Mouse (Mus musculus) liver, embryonic 11.5 days (tissue): ENCODE data around the gene Apol11b. TPM values are rescaled to one million over a fixed set of nuclear protein-coding genes. Genes with fewer than 3 reads are reported as not detected.
"Not testable (repeated sequence)": the region's sequence is repeated elsewhere in the genome, so short reads cannot be mapped to it uniquely, and the experiment has no call there.

ENCODE experiments used
- ATAC-seq: fragments of 200-750 bp; cut with Nextera tagmentation; replicated peaks from 2 replicates; pipeline ENCODE4 v1.8.0; 2017; ENCODE audit warnings: moderate number of reproducible peaks, mild to moderate bottlenecking, moderate TSS enrichment, moderate library complexity; ENCODE audit not compliant: low FRiP score
- DNase-seq: peaks from one replicate; pipeline ENCODE4 v3.0.0-alpha.2; 2017; ENCODE audit warnings: low spot score
- H3K27ac ChIP-seq: fragments of 300-500 bp; sonication (generic); 2 replicates; pipeline ENCODE4 v1.5.1; 2014; ENCODE audit warnings: mild to moderate bottlenecking, low read depth, low read length, control low read depth
- H3K27me3 ChIP-seq: fragments of 300-500 bp; sonication (generic); replicated peaks from 2 replicates; pipeline ENCODE4 v1.6.1; 2014; ENCODE audit warnings: low read length, mixed read lengths; ENCODE audit not compliant: control insufficient read depth, insufficient read depth
- H3K36me3 ChIP-seq: fragments of 300-500 bp; sonication (generic); 2 replicates; pipeline ENCODE4 v1.6.1; 2014; ENCODE audit warnings: mild to moderate bottlenecking, low read length, moderate library complexity, mixed read lengths; ENCODE audit not compliant: control insufficient read depth, insufficient read depth
- H3K4me1 ChIP-seq: fragments of 300-500 bp; sonication (generic); replicated peaks from 2 replicates; pipeline ENCODE4 v1.6.1; 2014; ENCODE audit warnings: low read length, mixed read lengths; ENCODE audit not compliant: control insufficient read depth, insufficient read depth
- H3K4me2 ChIP-seq: fragments of 300-500 bp; sonication (generic); 2 replicates; pipeline ENCODE4 v1.6.1; 2014; ENCODE audit warnings: mild to moderate bottlenecking, control low read depth, moderate library complexity
- H3K4me3 ChIP-seq: fragments of 300-500 bp; sonication (generic); 2 replicates; pipeline ENCODE4 v1.5.1; 2014; ENCODE audit warnings: low read depth, low read length, control low read depth
- H3K9ac ChIP-seq: fragments of 300-500 bp; sonication (generic); 2 replicates; pipeline ENCODE4 v1.6.1; 2014; ENCODE audit warnings: low read depth, low read length, control low read depth
- H3K9me3 ChIP-seq: fragments of 300-500 bp; sonication (generic); 2 replicates; pipeline ENCODE4 v1.6.1; 2016; ENCODE audit warnings: low read length, inconsistent platforms, mixed read lengths; ENCODE audit not compliant: control insufficient read depth
- WGBS: fragments of 180-500 bp; shearing (Covaris S2); extraction: QIAGEN DNeasy Blood & Tissue Kit; methylation state at CpG from one replicate; pipeline ENCODE4 v1.1.7; 2014; 5-methylcytosine and 5-hydroxymethylcytosine counted together
- polyA plus RNA-seq: library from polyadenylated mRNA; unstranded; fragments of >200 nt; fragmentation: Nextera tagmentation; extraction: Ambion mirVana; gene quantifications from 2 replicates; pipeline ENCODE4 v1.2.1, GENCODE M21; 2014

The Apol11b gene
- polyA plus RNA-seq, 1 experiment from 2014 or later, result 0.41 TPM

GRCm38 (mm10) chr15:77626471-77626870 is 16.6 kb downstream of the Apol11b start:
- not testable (repeated sequence) for H3K27ac ChIP-seq, H3K36me3 ChIP-seq, H3K4me2 ChIP-seq, H3K4me3 ChIP-seq, ATAC-seq, H3K27me3 ChIP-seq, H3K9ac ChIP-seq, H3K4me1 ChIP-seq, H3K9me3 ChIP-seq, DNase-seq
- 71% methylated on average over 4 of the region's 4 CpGs for WGBS

GRCm38 (mm10) chr15:77624710-77625109 is 18.4 kb downstream of the Apol11b start:
- WGBS, result 68% methylated on average over 1 of the region's 1 CpGs
- Histone ChIP-seq H3K4me3 (no peak overlapping the region), H3K27me3 (no peaks in the 10 kb centered on the region), H3K36me3 (no peaks in the 10 kb centered on the region), H3K27ac (no peak overlapping the region), H3K9ac (no peak overlapping the region), H3K4me2 (no peak overlapping the region), H3K4me1 (no peaks in the 10 kb centered on the region), H3K9me3 (no peaks in the 10 kb centered on the region)
- no peak for ATAC-seq
- no peak for DNase-seq

GRCm38 (mm10) chr15:77606069-77606468 is 37.0 kb downstream of the Apol11b start:
- no peak overlapping the region for H3K27ac ChIP-seq
- no peaks in the 10 kb centered on the region for H3K4me1 ChIP-seq
- H3K4me3 ChIP-seq, result no peak overlapping the region
- no peak overlapping the region for H3K4me2 ChIP-seq
- H3K9me3 ChIP-seq, result no peaks in the 10 kb centered on the region
- H3K27me3 ChIP-seq, result no peaks in the 10 kb centered on the region
- DNase-seq (no peak), ATAC-seq (no peak)
- 86% methylated on average over 3 of the region's 3 CpGs for WGBS
- H3K9ac ChIP-seq, result no peak overlapping the region
- no peaks in the 10 kb centered on the region for H3K36me3 ChIP-seq

- Histone ChIP-seq H3K27ac (no peak within 1 kb of the TSS), H3K27me3 (no peaks in the 10 kb centered on the region), H3K4me2 (no peak within 1 kb of the TSS), H3K4me1 (no peaks in the 10 kb centered on the region), H3K9ac (no peak within 1 kb of the TSS), H3K9me3 (no peaks in the 10 kb centered on the region), H3K36me3 (no peaks in the 10 kb centered on the region), H3K4me3 (no peak within 1 kb of the TSS)
- ATAC-seq, result no peak
- WGBS, result 89% methylated on average over 1 of the region's 1 CpGs
- no peak for DNase-seq
These were observed 44.1 kb downstream of the Apol11b start, which contains the start of gene Gm36245 for GRCm38 (mm10) chr15:77598958-77599357. TSS of gene Gm36245 (plus strand) at chr15:77599258.

GRCm38 (mm10) chr15:77598429-77598828 is 44.7 kb downstream of the Apol11b start:
- Histone ChIP-seq H3K4me2 (no peak overlapping the region), H3K27ac (no peak overlapping the region), H3K4me3 (no peak overlapping the region), H3K4me1 (no peaks in the 10 kb centered on the region), H3K36me3 (no peaks in the 10 kb centered on the region), H3K9me3 (no peaks in the 10 kb centered on the region), H3K27me3 (no peaks in the 10 kb centered on the region), H3K9ac (no peak overlapping the region)
- no peak for DNase-seq
- ATAC-seq, result no peak
- 44% methylated on average over 3 of the region's 3 CpGs for WGBS

GRCm38 (mm10) chr15:77595961-77596360 is 47.1 kb downstream of the Apol11b start, which contains the start of gene Apol10b:
TSS of gene Apol10b (minus strand) at chr15:77596125.
- H3K4me1 ChIP-seq, result no peaks in the 10 kb centered on the region
- H3K27ac ChIP-seq, result no peak within 1 kb of the TSS
- H3K4me3 ChIP-seq, result no peak within 1 kb of the TSS
- no peaks in the 10 kb centered on the region for H3K27me3 ChIP-seq
- no peak for ATAC-seq
- H3K36me3 ChIP-seq, result no peaks in the 10 kb centered on the region
- no peak for DNase-seq
- WGBS, result 54% methylated on average over 5 of the region's 5 CpGs
- no peak within 1 kb of the TSS for H3K4me2 ChIP-seq
- no peaks in the 10 kb centered on the region for H3K9me3 ChIP-seq
- H3K9ac ChIP-seq, result no peak within 1 kb of the TSS

- H3K9ac ChIP-seq, result no peak overlapping the region
- ATAC-seq (no peak), DNase-seq (no peak)
- no peaks in the 10 kb centered on the region for H3K9me3 ChIP-seq
- 70% methylated on average over 1 of the region's 1 CpGs for WGBS
- no peak overlapping the region for H3K4me3 ChIP-seq
- no peaks in the 10 kb centered on the region for H3K36me3 ChIP-seq
- no peak overlapping the region for H3K27ac ChIP-seq
- no peak overlapping the region for H3K4me2 ChIP-seq
- H3K4me1 ChIP-seq, result no peaks in the 10 kb centered on the region
- no peaks in the 10 kb centered on the region for H3K27me3 ChIP-seq
These were observed 49.5 kb downstream of the Apol11b start for GRCm38 (mm10) chr15:77593557-77593956.

- Histone ChIP-seq H3K27me3 (no peaks in the 10 kb centered on the region), H3K9ac (no peak overlapping the region), H3K4me1 (no peaks in the 10 kb centered on the region), H3K36me3 (no peaks in the 10 kb centered on the region), H3K27ac (no peak overlapping the region), H3K4me3 (no peak overlapping the region), H3K4me2 (no peak overlapping the region), H3K9me3 (no peaks in the 10 kb centered on the region)
- ATAC-seq (no peak), DNase-seq (no peak)
- WGBS, result 69% methylated on average over 2 of the region's 2 CpGs
These were observed 52.2 kb downstream of the Apol11b start for GRCm38 (mm10) chr15:77590881-77591280.

- H3K36me3 ChIP-seq, result no peaks in the 10 kb centered on the region
- H3K4me2 ChIP-seq, result no peak overlapping the region
- H3K27me3 ChIP-seq, result no peaks in the 10 kb centered on the region
- ATAC-seq (no peak), DNase-seq (no peak)
- no peaks in the 10 kb centered on the region for H3K4me1 ChIP-seq
- H3K4me3 ChIP-seq, result no peak overlapping the region
- no peaks in the 10 kb centered on the region for H3K9me3 ChIP-seq
- no peak overlapping the region for H3K27ac ChIP-seq
- no peak overlapping the region for H3K9ac ChIP-seq
These were observed 54.1 kb downstream of the Apol11b start for GRCm38 (mm10) chr15:77588981-77589380.
